Mouse (Mus musculus) stomach, adult 2 months (tissue): ENCODE data around the gene Plk5. TPM values are rescaled to one million over a fixed set of nuclear protein-coding genes. Genes with fewer than 3 reads are reported as not detected.

Source experiments
- polyA plus RNA-seq: library from polyadenylated mRNA; depleted of rRNA; stranded (reverse); fragments of >200 nt; gene quantifications from 2 replicates; pipeline ENCODE4 v1.2.3, GENCODE M21; 2012; rRNA removed

Gene Plk5
- 0.57 and 0.63 TPM in 2 replicates for polyA plus RNA-seq

GRCm38 (mm10) chr10:80356001-80356682, at the start of gene Plk5:
TSS of gene Plk5 (plus strand) at chr10:80356459.

GRCm38 (mm10) chr10:80320340-80320760, 35.9 kb upstream of the Plk5 start, which contains the start of gene 2310011J03Rik:
TSS of gene 2310011J03Rik (minus strand) at chr10:80320537.

DNA sequence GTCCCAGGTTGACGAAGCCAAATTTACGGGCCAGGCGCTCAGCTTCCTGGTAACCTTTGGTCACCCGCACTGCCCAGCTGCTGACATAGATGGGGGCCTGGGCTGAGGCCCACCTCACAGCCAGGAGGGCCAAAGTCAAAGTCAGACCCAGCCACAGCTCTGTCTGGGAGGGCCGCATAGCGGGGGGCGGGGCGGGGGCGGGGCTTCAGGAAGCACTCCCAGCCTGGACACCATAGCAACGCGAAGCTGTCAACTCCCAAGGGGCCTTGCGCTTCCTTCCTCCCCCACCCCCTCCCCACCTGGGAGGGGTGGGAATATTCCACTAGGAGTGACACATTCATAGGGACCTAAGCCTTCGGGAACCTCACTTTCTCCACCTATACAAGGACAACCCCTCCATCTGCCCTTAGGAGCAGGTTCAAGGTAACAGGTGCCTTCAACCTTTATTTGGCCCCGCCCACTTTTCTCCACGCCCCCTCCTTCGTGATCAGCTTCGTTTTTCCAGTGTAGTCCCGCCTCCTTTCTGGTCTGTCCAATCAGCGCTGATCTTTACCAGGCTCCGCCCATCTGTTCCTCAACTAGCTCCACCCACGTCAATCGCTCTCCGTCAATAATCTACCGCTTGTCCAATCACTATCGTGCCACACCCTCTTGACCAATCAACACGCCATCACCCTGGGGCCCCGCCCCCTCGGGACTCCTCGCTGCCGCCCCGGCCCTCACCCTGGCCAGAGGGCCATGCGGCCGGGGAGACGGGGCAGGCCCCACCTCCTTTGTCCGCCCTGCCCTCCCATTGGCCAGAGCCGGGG, 26.8 kb upstream of the Plk5 start, which contains the start of the genes Pcsk4 and Reep6:
Pcsk4 (minus strand) TSS at position 226 of the 809 bp plus-strand sequence.
Reep6 (plus strand) TSS at position 681 of the 809 bp plus-strand sequence.

GRCm38 (mm10) chr10:80348244-80348781, 7.9 kb upstream of the Plk5 start, which contains the start of gene Adamtsl5:
TSS of gene Adamtsl5 (minus strand) at chr10:80348412.

GRCm38 (mm10) chr10:80387522-80387959, 31.3 kb downstream of the Plk5 start, which contains the start of gene Mex3d:
TSS of gene Mex3d (minus strand) at chr10:80387659.

GRCm38 (mm10) chr10:80399191-80399972, 43.1 kb downstream of the Plk5 start, which contains the start of gene Mbd3:
TSS of gene Mbd3 (minus strand) at chr10:80399550.

DNA sequence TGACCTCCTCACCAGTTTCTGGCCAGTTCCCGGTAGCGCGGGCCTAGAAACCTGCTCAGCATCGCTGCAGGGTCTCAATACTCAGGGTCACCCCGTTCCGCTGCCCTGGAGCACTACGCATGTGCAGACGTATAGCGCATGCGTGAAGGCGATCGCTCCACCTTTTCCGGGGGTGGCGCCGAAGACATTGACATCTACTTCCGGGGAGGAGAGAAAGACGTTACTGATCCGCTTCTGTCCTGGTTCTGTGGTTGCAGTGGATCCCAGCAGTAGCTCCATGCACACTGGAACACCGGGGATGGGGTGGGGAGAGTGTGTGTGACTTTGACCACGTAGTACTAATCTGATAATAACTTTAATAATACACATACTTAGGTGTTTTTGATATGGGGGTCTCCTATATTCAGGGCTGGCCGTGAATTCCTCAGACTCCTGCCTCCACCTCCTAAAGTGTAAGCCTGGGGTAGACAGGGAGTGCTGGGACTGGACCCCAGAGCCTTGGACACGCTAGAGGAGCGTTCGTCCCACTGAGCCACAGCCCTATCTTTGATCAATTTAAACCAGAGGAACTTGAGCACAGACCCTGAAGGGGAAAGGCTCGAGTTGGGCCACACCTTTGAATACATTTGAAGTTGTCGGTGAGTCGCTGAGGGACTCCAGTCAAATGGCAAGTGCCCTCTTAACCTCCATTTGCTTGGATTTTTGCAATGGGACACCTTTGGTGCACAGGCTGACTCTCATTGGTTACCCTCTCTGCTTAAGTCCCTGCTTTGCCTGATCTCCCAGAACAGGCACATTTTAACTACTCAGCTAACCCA, 50.6 kb downstream of the Plk5 start, which contains the start of gene Uqcr11:
Uqcr11 (minus strand) TSS at position 147 of the 818 bp plus-strand sequence.

Other genes starting within 250 kb of the Plk5 start
- gene Stk11, start 240.7 kb upstream of the Plk5 start, polyA plus RNA-seq = 89.6 and 104 TPM in 2 replicates
- 2,554 and 5,321 TPM in 2 replicates for gene Atp5d, start 217.8 kb upstream of the Plk5 start, polyA plus RNA-seq
- gene Cbarp, start 215.6 kb upstream of the Plk5 start, polyA plus RNA-seq = 18.7 and 25.0 TPM in 2 replicates
- gene Midn, start 208.2 kb upstream of the Plk5 start, polyA plus RNA-seq = 112 and 128 TPM in 2 replicates
- gene Cirbp, start 190.5 kb upstream of the Plk5 start, polyA plus RNA-seq = 45.7 and 52.7 TPM in 2 replicates
- gene 1600002K03Rik, start 183.5 kb upstream of the Plk5 start, polyA plus RNA-seq = 10.9 TPM in 2 replicates
- 4.5 and 6.8 TPM in 2 replicates for gene Efna2, start 177.0 kb upstream of the Plk5 start, polyA plus RNA-seq
- gene Mum1, start 130.0 kb upstream of the Plk5 start, polyA plus RNA-seq = 11.7 and 16.0 TPM in 2 replicates
- gene Ndufs7, start 107.3 kb upstream of the Plk5 start, polyA plus RNA-seq = 611 and 945 TPM in 2 replicates
- 17.6 and 31.4 TPM in 2 replicates for gene Gamt, start 95.4 kb upstream of the Plk5 start, polyA plus RNA-seq
- gene Dazap1, start 95.0 kb upstream of the Plk5 start, polyA plus RNA-seq = 56.6 and 62.6 TPM in 2 replicates
- 607 and 796 TPM in 2 replicates for gene Rps15, start 64.0 kb upstream of the Plk5 start, polyA plus RNA-seq
- gene Apc2, start 60.5 kb upstream of the Plk5 start, polyA plus RNA-seq = 0.72 and 0.77 TPM in 2 replicates
- 36.0 and 44.8 TPM in 2 replicates for gene 2310011J03Rik, start 35.9 kb upstream of the Plk5 start, polyA plus RNA-seq
- 5.0 and 5.9 TPM in 2 replicates for gene Pcsk4, start 27.0 kb upstream of the Plk5 start, polyA plus RNA-seq
- 5.4 and 6.8 TPM in 2 replicates for gene Reep6, start 26.5 kb upstream of the Plk5 start, polyA plus RNA-seq
- 19.8 and 25.0 TPM in 2 replicates for gene Adamtsl5, start 8.0 kb upstream of the Plk5 start, polyA plus RNA-seq
- gene Mex3d, start 31.2 kb downstream of the Plk5 start, polyA plus RNA-seq = 11.5 and 24.4 TPM in 2 replicates
- 66.7 and 84.7 TPM in 2 replicates for gene Mbd3, start 43.1 kb downstream of the Plk5 start, polyA plus RNA-seq
- gene Uqcr11, start 50.4 kb downstream of the Plk5 start, polyA plus RNA-seq = 1,239 and 1,853 TPM in 2 replicates
- gene Tcf3, start 77.2 kb downstream of the Plk5 start, polyA plus RNA-seq = 34.4 and 36.4 TPM in 2 replicates
- gene Onecut3, start 138.4 kb downstream of the Plk5 start, polyA plus RNA-seq = 1.2 and 1.8 TPM in 2 replicates
- gene Atp8b3, start 182.7 kb downstream of the Plk5 start, polyA plus RNA-seq = not detected in 2 replicates
- gene Rexo1, start 205.1 kb downstream of the Plk5 start, polyA plus RNA-seq = 24.4 and 24.8 TPM in 2 replicates
- gene Klf16, start 220.9 kb downstream of the Plk5 start, polyA plus RNA-seq = 17.2 and 26.0 TPM in 2 replicates
- 263 and 463 TPM in 2 replicates for gene Abhd17a, start 233.9 kb downstream of the Plk5 start, polyA plus RNA-seq
- 91.7 and 103 TPM in 2 replicates for gene Scamp4, start 246.4 kb downstream of the Plk5 start, polyA plus RNA-seq
- 10.5 and 14.2 TPM in 2 replicates for gene Adat3, start 246.4 kb downstream of the Plk5 start, polyA plus RNA-seq
- gene Gm49322, start 249.6 kb downstream of the Plk5 start, polyA plus RNA-seq = 0.62 and 1.2 TPM in 2 replicates